Mouse (Mus musculus) mouse embryonic stem cell (cell line): ENCODE data around the gene Gm10563.

Experiments
- in situ Hi-C, 2 experiments: fragments of 300-500 bp; cut with MboI; formaldehyde crosslinking; loops; 1 replicate in 1 of 2; 3 replicates in 1 of 2; pipeline ENCODE4 v1.14.3; 2019 to 2020; ENCODE audit warnings: low sequenced_read_pairs in 2 of 2, low pct_unique_long_range_greater_than_20kb in 1 of 2, mixed read lengths in 1 of 2; ENCODE audit not compliant: unreplicated experiment in 1 of 2

Gene Gm10563

GRCm38 (mm10) chr4:155654183-155654455 is 8.9 kb upstream of the Gm10563 start:
- in situ Hi-C loops = loop anchor here in 1 of 2 experiments (5.0 kb wide), 1 partner anchor 48 kb away; the partner anchor contains the start of gene Ssu72

GRCm38 (mm10) chr4:155653451-155654182 is 8.4 kb upstream of the Gm10563 start:
- in situ Hi-C loops = loop anchor here in 1 of 2 experiments (5.0 kb wide), 1 partner anchor 49 kb away; the partner anchor contains the start of gene Ssu72

- in situ Hi-C loops = loop anchor here in 1 of 2 experiments (5.0 kb wide), 1 partner anchor 49 kb away; the partner anchor contains the start of gene Ssu72
Observed at GRCm38 (mm10) chr4:155653086-155653450, 7.9 kb upstream of the Gm10563 start, which contains the start of gene Mmp23. Gene Mmp23 (minus strand): TSS chr4:155653384.

- in situ Hi-C loops = loop anchor here in 1 of 2 experiments (5.0 kb wide), 1 partner anchor 50 kb away; the partner anchor contains the start of gene Ssu72
Observed at GRCm38 (mm10) chr4:155652283-155653085, 7.3 kb upstream of the Gm10563 start.

- in situ Hi-C loops = loop anchor here in 1 of 2 experiments (5.0 kb wide), 1 partner anchor 51 kb away; the partner anchor contains the start of gene Ssu72
Observed at GRCm38 (mm10) chr4:155651553-155652269, 6.5 kb upstream of the Gm10563 start.

GRCm38 (mm10) chr4:155649355-155649754 is 4.1 kb upstream of the Gm10563 start:
- in situ Hi-C loops = no loop called here

- in situ Hi-C loops = no loop called here
Observed at GRCm38 (mm10) chr4:155645721-155646120, 513 bp upstream of the Gm10563 start.

- in situ Hi-C loops = no loop called here
Observed at GRCm38 (mm10) chr4:155643531-155643930, 1.7 kb downstream of the Gm10563 start.

- in situ Hi-C loops = no loop called here
Observed at GRCm38 (mm10) chr4:155635766-155636499, 9.3 kb downstream of the Gm10563 start.

- in situ Hi-C loops = no loop called here
Observed at GRCm38 (mm10) chr4:155630267-155630666, 14.9 kb downstream of the Gm10563 start.

GRCm38 (mm10) chr4:155624338-155625291 is 20.6 kb downstream of the Gm10563 start, which contains the start of gene Cdk11b:
Gene Cdk11b (plus strand): TSS chr4:155624854.
- in situ Hi-C loops = no loop called here

GRCm38 (mm10) chr4:155618321-155618720 is 26.9 kb downstream of the Gm10563 start:
- in situ Hi-C loops = no loop called here

- in situ Hi-C loops = no loop called here
Observed at GRCm38 (mm10) chr4:155613264-155613663, 31.9 kb downstream of the Gm10563 start.

- in situ Hi-C loops = no loop called here
Observed at GRCm38 (mm10) chr4:155611860-155612259, 33.3 kb downstream of the Gm10563 start.

- in situ Hi-C loops = no loop called here
Observed at GRCm38 (mm10) chr4:155606825-155607224, 38.4 kb downstream of the Gm10563 start.

- in situ Hi-C loops = no loop called here
Observed at GRCm38 (mm10) chr4:155605132-155605531, 40.1 kb downstream of the Gm10563 start.

- in situ Hi-C loops = no loop called here
Observed at GRCm38 (mm10) chr4:155603801-155604200, 41.4 kb downstream of the Gm10563 start.
